Mouse (Mus musculus) limb, embryonic 12.5 days (tissue): ENCODE results near the gene Lyg2. TPM values are rescaled to one million over a fixed set of nuclear protein-coding genes. Genes with fewer than 3 reads are reported as not detected.
A peak's percentile ranks its signal among the peaks of the same experiment; 100 is the strongest.

Experiments
- ATAC-seq: fragments of 200-750 bp; cut with Nextera tagmentation; 2 replicates; pipeline ENCODE4 v1.8.0; 2017; ENCODE audit warnings: low read depth, moderate TSS enrichment; ENCODE audit not compliant: insufficient number of reproducible peaks, insufficient read depth, low FRiP score, low TSS enrichment
- H3K27ac ChIP-seq: fragments of 300-500 bp; sonication (generic); 2 replicates; pipeline ENCODE4 v1.5.1; 2016; ENCODE audit warnings: mild to moderate bottlenecking, moderate library complexity
- H3K27me3 ChIP-seq: fragments of 300-500 bp; sonication (generic); 2 replicates; pipeline ENCODE4 v1.6.1; 2016; ENCODE audit warnings: mild to moderate bottlenecking, moderate library complexity
- H3K36me3 ChIP-seq: fragments of 300-500 bp; sonication (generic); 2 replicates; pipeline ENCODE4 v1.6.1; 2016; ENCODE audit warnings: mild to moderate bottlenecking, moderate library complexity
- H3K4me1 ChIP-seq: fragments of 300-500 bp; sonication (generic); replicated peaks from 2 replicates; pipeline ENCODE4 v1.6.1; 2016
- H3K4me2 ChIP-seq: fragments of 300-500 bp; sonication (generic); 2 replicates; pipeline ENCODE4 v1.6.1; 2016; ENCODE audit warnings: mild to moderate bottlenecking, moderate library complexity
- H3K4me3 ChIP-seq: fragments of 300-500 bp; sonication (generic); replicated peaks from 2 replicates; pipeline ENCODE4 v1.5.1; 2016; ENCODE audit warnings: mild to moderate bottlenecking
- H3K9ac ChIP-seq: fragments of 300-500 bp; sonication (generic); replicated peaks from 2 replicates; pipeline ENCODE4 v1.6.1; 2016; ENCODE audit warnings: mild to moderate bottlenecking, moderate library complexity
- H3K9me3 ChIP-seq: fragments of 300-500 bp; sonication (generic); 2 replicates; pipeline ENCODE4 v1.6.1; 2016; ENCODE audit warnings: mild to moderate bottlenecking, moderate library complexity
- WGBS: fragments of 180-500 bp; shearing (Covaris S2); methylation state at CpG from one replicate; pipeline ENCODE4 v1.1.7; 2016; 5-methylcytosine and 5-hydroxymethylcytosine counted together
- polyA plus RNA-seq: library from polyadenylated mRNA; unstranded; fragments of >200 nt; fragmentation: Nextera tagmentation; extraction: Ambion mirVana; gene quantifications from 2 replicates; pipeline ENCODE4 v1.2.1, GENCODE M21; 2016

Lyg2 gene
- polyA plus RNA-seq, 1 experiment from 2014 or later: not detected

GRCm38 (mm10) chr1:37883411-37883810 lies 32.9 kb downstream of the Lyg2 start:
- no peak for ATAC-seq
- Histone ChIP-seq H3K27ac (no peak overlapping the region), H3K4me1 (no peaks in the 10 kb centered on the region), H3K27me3 (no peaks in the 10 kb centered on the region), H3K9ac (no peak overlapping the region), H3K9me3 (no peaks in the 10 kb centered on the region), H3K4me2 (no peak overlapping the region), H3K36me3 (peaks cover 54% of the 10 kb centered on the region), H3K4me3 (no peak overlapping the region)
- WGBS: 92% methylated on average over 4 of the region's 4 CpGs

GRCm38 (mm10) chr1:37877736-37878460 lies 38.4 kb downstream of the Lyg2 start:
- no peak overlapping the region for H3K9ac ChIP-seq
- no peak for ATAC-seq
- no peak overlapping the region for H3K27ac ChIP-seq
- H3K4me3 ChIP-seq: no peak overlapping the region
- 95% methylated on average over 13 of the region's 13 CpGs for WGBS
- H3K4me1 ChIP-seq: no peaks in the 10 kb centered on the region; the same call in 1 of the 2 replicates
- no peak overlapping the region for H3K4me2 ChIP-seq
- H3K9me3 ChIP-seq: peaks cover 10% of the 10 kb centered on the region
- H3K27me3 ChIP-seq: no peaks in the 10 kb centered on the region
- H3K36me3 ChIP-seq: peaks cover 75% of the 10 kb centered on the region

- Histone ChIP-seq H3K27ac (no peak overlapping the region), H3K36me3 (peaks cover 35% of the 10 kb centered on the region), H3K9ac (no peak overlapping the region), H3K27me3 (peaks cover 7% of the 10 kb centered on the region; the same call in 1 of the 2 replicates), H3K9me3 (peaks cover 10% of the 10 kb centered on the region), H3K4me2 (peak overlapping the region; percentile 66; the same call in 1 of the 2 replicates), H3K4me1 (peaks cover 4% of the 10 kb centered on the region; the same call in 1 of the 2 replicates), H3K4me3 (no peak overlapping the region)
- no peak for ATAC-seq
- WGBS: 91% methylated on average over 4 of the region's 4 CpGs
These were observed 43.1 kb downstream of the Lyg2 start for GRCm38 (mm10) chr1:37873157-37873556.

- peaks cover 10% of the 10 kb centered on the region for H3K9me3 ChIP-seq
- peak overlapping the region; percentile 55 for H3K9ac ChIP-seq
- peak overlapping the region; percentile 66 for H3K4me2 ChIP-seq
- peaks cover 7% of the 10 kb centered on the region; the same call in 1 of the 2 replicates for H3K27me3 ChIP-seq
- peak overlapping the region; percentile 62 for H3K27ac ChIP-seq
- peak; percentile 90 for ATAC-seq
- 6% methylated on average over 33 of the region's 33 CpGs for WGBS
- H3K4me3 ChIP-seq: peak overlapping the region; percentile 50
- peaks cover 27% of the 10 kb centered on the region for H3K36me3 ChIP-seq
- H3K4me1 ChIP-seq: peaks cover 4% of the 10 kb centered on the region; the same call in 1 of the 2 replicates
These were observed 43.9 kb downstream of the Lyg2 start for GRCm38 (mm10) chr1:37872131-37873067.

- H3K9me3 ChIP-seq: peaks cover 13% of the 10 kb centered on the region
- peak within 1 kb of the TSS; percentile 62 for H3K27ac ChIP-seq
- peak within 1 kb of the TSS; percentile 55 for H3K9ac ChIP-seq
- H3K4me1 ChIP-seq: peaks cover 4% of the 10 kb centered on the region; the same call in 1 of the 2 replicates
- peaks cover 20% of the 10 kb centered on the region for H3K36me3 ChIP-seq
- peak; percentile 27; the same call in 1 of the 2 replicates for ATAC-seq
- peak within 1 kb of the TSS; percentile 50 for H3K4me3 ChIP-seq
- H3K4me2 ChIP-seq: peak within 1 kb of the TSS; percentile 66
- 13% methylated on average over 7 of the region's 7 CpGs for WGBS
- peaks cover 7% of the 10 kb centered on the region; the same call in 1 of the 2 replicates for H3K27me3 ChIP-seq
These were observed 44.6 kb downstream of the Lyg2 start, which contains the start of gene Lipt1 for GRCm38 (mm10) chr1:37871704-37872103. TSS of gene Lipt1 (plus strand) at chr1:37871738.

- ATAC-seq: no peak
- H3K36me3 ChIP-seq: no peaks in the 10 kb centered on the region
- H3K27me3 ChIP-seq: peaks cover 7% of the 10 kb centered on the region; the same call in 1 of the 2 replicates
- H3K4me2 ChIP-seq: no peak overlapping the region
- whole genome bisulfite sequencing: 48% methylated on average over 2 of the region's 2 CpGs
- H3K4me3 ChIP-seq: no peak overlapping the region
- H3K9ac ChIP-seq: no peak overlapping the region
- H3K4me1 ChIP-seq: peaks cover 8% of the 10 kb centered on the region
- H3K27ac ChIP-seq: no peak overlapping the region
- H3K9me3 ChIP-seq: 0 out of 2 replicates have a peak, but pooled peaks cover 3% of the 10 kb centered on the region
These were observed 46.9 kb downstream of the Lyg2 start for GRCm38 (mm10) chr1:37869362-37869761.

GRCm38 (mm10) chr1:37868640-37869039 lies 47.7 kb downstream of the Lyg2 start:
- no peaks in the 10 kb centered on the region for H3K36me3 ChIP-seq
- ATAC-seq: no peak
- no peak overlapping the region for H3K4me3 ChIP-seq
- 0 out of 2 replicates have a peak, but pooled peaks cover 3% of the 10 kb centered on the region for H3K9me3 ChIP-seq
- H3K4me1 ChIP-seq: peaks cover 8% of the 10 kb centered on the region
- no peak overlapping the region for H3K27ac ChIP-seq
- H3K27me3 ChIP-seq: peaks cover 7% of the 10 kb centered on the region; the same call in 1 of the 2 replicates
- no peak overlapping the region for H3K4me2 ChIP-seq
- H3K9ac ChIP-seq: no peak overlapping the region
- WGBS: 62% methylated on average over 10 of the region's 10 CpGs

- WGBS: 68% methylated on average over 10 of the region's 10 CpGs
- Histone ChIP-seq H3K4me2 (no peak overlapping the region), H3K36me3 (no peaks in the 10 kb centered on the region), H3K4me3 (no peak overlapping the region), H3K9ac (no peak overlapping the region), H3K27me3 (peaks cover 7% of the 10 kb centered on the region; the same call in 1 of the 2 replicates), H3K4me1 (peaks cover 8% of the 10 kb centered on the region), H3K9me3 (0 out of 2 replicates have a peak, but pooled peaks cover 3% of the 10 kb centered on the region), H3K27ac (no peak overlapping the region)
- ATAC-seq: no peak
These were observed 48.5 kb downstream of the Lyg2 start for GRCm38 (mm10) chr1:37867684-37868322.

GRCm38 (mm10) chr1:37867056-37867455 lies 49.2 kb downstream of the Lyg2 start:
- no peak overlapping the region for H3K4me2 ChIP-seq
- H3K9me3 ChIP-seq: 0 out of 2 replicates have a peak, but pooled peaks cover 3% of the 10 kb centered on the region
- no peak overlapping the region for H3K4me3 ChIP-seq
- H3K27me3 ChIP-seq: peaks cover 7% of the 10 kb centered on the region; the same call in 1 of the 2 replicates
- no peak for ATAC-seq
- no peak overlapping the region for H3K27ac ChIP-seq
- WGBS: 62% methylated on average over 1 of the region's 1 CpGs
- H3K4me1 ChIP-seq: peaks cover 8% of the 10 kb centered on the region
- no peak overlapping the region for H3K9ac ChIP-seq
- no peaks in the 10 kb centered on the region for H3K36me3 ChIP-seq

GRCm38 (mm10) chr1:37866286-37866685 lies 50.0 kb downstream of the Lyg2 start, which contains the start of gene Tsga10:
TSS of gene Tsga10 (minus strand) at chr1:37866429.
- H3K4me1 ChIP-seq: peaks cover 4% of the 10 kb centered on the region; the same call in 1 of the 2 replicates
- H3K9me3 ChIP-seq: 0 out of 2 replicates have a peak, but pooled peaks cover 3% of the 10 kb centered on the region
- H3K27ac ChIP-seq: peak within 1 kb of the TSS; percentile 80
- no peak for ATAC-seq
- H3K36me3 ChIP-seq: no peaks in the 10 kb centered on the region
- peaks cover 7% of the 10 kb centered on the region; the same call in 1 of the 2 replicates for H3K27me3 ChIP-seq
- WGBS: 86% methylated on average over 6 of the region's 6 CpGs
- H3K9ac ChIP-seq: peak within 1 kb of the TSS; percentile 65
- peak within 1 kb of the TSS; percentile 65 for H3K4me3 ChIP-seq
- peak within 1 kb of the TSS; percentile 68 for H3K4me2 ChIP-seq
